Mouse (Mus musculus): ENCODE measurements around the gene Fancc. TPM values are rescaled to one million over a fixed set of nuclear protein-coding genes. Genes with fewer than 3 reads are reported as not detected.

The Fancc gene
- polyA plus RNA-seq, 1 experiment, result 18.4 TPM

GRCm38 (mm10) chr13:63330236-63330860 is 166.7 kb downstream of the Fancc start:
- WGBS, result 23% methylated on average over 9 of the region's 9 CpGs
- 0 out of 2 replicates have a peak overlapping the region, but pooled peaks have one; percentile 46 for H3K27ac ChIP-seq (ENCODE audit: insufficient read depth, low read length)
- no peak overlapping the region for H3K4me3 ChIP-seq (replicated peaks; ENCODE audit: insufficient read depth, low read depth, low read length)
- TF ChIP-seq POLR2A (IDR thresholded peaks at IDR 0.05; ENCODE audit: borderline replicate concordance, insufficient read depth, low read length), result no peak
- no peak for TF ChIP-seq CTCF (IDR thresholded peaks at IDR 0.05; ENCODE audit: borderline replicate concordance, insufficient read depth, low read depth, low read length)
- no peak for DNase-seq
- H3K4me1 ChIP-seq (ENCODE audit: control insufficient read depth, insufficient read depth, low read length), result 0 out of 2 replicates have a peak, but pooled peaks cover 3% of the 10 kb centered on the region
- H3K27me3 ChIP-seq (ENCODE audit: control insufficient read depth, insufficient read depth, low read length), result no peaks in the 10 kb centered on the region

GRCm38 (mm10) chr13:63326015-63326414 is 171.1 kb downstream of the Fancc start:
- Histone ChIP-seq H3K27ac (ENCODE audit: insufficient read depth, low read length) (no peak overlapping the region), H3K27me3 (ENCODE audit: control insufficient read depth, insufficient read depth, low read length) (no peaks in the 10 kb centered on the region), H3K4me1 (ENCODE audit: control insufficient read depth, insufficient read depth, low read length) (0 out of 2 replicates have a peak, but pooled peaks cover 3% of the 10 kb centered on the region), H3K4me3 (replicated peaks; ENCODE audit: insufficient read depth, low read depth, low read length) (no peak overlapping the region)
- TF ChIP-seq POLR2A (IDR thresholded peaks at IDR 0.05; ENCODE audit: borderline replicate concordance, insufficient read depth, low read length) (no peak), CTCF (IDR thresholded peaks at IDR 0.05; ENCODE audit: borderline replicate concordance, insufficient read depth, low read depth, low read length) (no peak)
- WGBS, result 77% methylated on average over 2 of the region's 2 CpGs
- no peak for DNase-seq

- TF ChIP-seq CTCF (IDR thresholded peaks at IDR 0.05; ENCODE audit: borderline replicate concordance, insufficient read depth, low read depth, low read length) (no peak), POLR2A (IDR thresholded peaks at IDR 0.05; ENCODE audit: borderline replicate concordance, insufficient read depth, low read length) (no peak)
- no peak for DNase-seq
- peak overlapping the region; percentile 34; the same call in 1 of the 2 replicates for H3K27ac ChIP-seq (ENCODE audit: insufficient read depth, low read length)
- no peaks in the 10 kb centered on the region for H3K4me1 ChIP-seq (ENCODE audit: control insufficient read depth, insufficient read depth, low read length)
- 77% methylated on average over 10 of the region's 10 CpGs for WGBS
- no peak overlapping the region for H3K4me3 ChIP-seq (replicated peaks; ENCODE audit: insufficient read depth, low read depth, low read length)
- H3K27me3 ChIP-seq (ENCODE audit: control insufficient read depth, insufficient read depth, low read length), result no peaks in the 10 kb centered on the region
These were observed 171.9 kb downstream of the Fancc start for GRCm38 (mm10) chr13:63324978-63325848.

GRCm38 (mm10) chr13:63324311-63324710 is 172.8 kb downstream of the Fancc start:
- 78% methylated on average over 3 of the region's 3 CpGs for WGBS
- no peak for TF ChIP-seq POLR2A (IDR thresholded peaks at IDR 0.05; ENCODE audit: borderline replicate concordance, insufficient read depth, low read length)
- TF ChIP-seq CTCF (IDR thresholded peaks at IDR 0.05; ENCODE audit: borderline replicate concordance, insufficient read depth, low read depth, low read length), result no peak
- no peaks in the 10 kb centered on the region for H3K4me1 ChIP-seq (ENCODE audit: control insufficient read depth, insufficient read depth, low read length)
- no peak overlapping the region for H3K4me3 ChIP-seq (replicated peaks; ENCODE audit: insufficient read depth, low read depth, low read length)
- no peaks in the 10 kb centered on the region for H3K27me3 ChIP-seq (ENCODE audit: control insufficient read depth, insufficient read depth, low read length)
- no peak overlapping the region for H3K27ac ChIP-seq (ENCODE audit: insufficient read depth, low read length)
- DNase-seq, result no peak

- 52% methylated on average over 9 of the region's 9 CpGs for WGBS
These were observed 173.6 kb downstream of the Fancc start for GRCm38 (mm10) chr13:63323286-63324075.

GRCm38 (mm10) chr13:63322756-63323155 is 174.3 kb downstream of the Fancc start:
- TF ChIP-seq CTCF (IDR thresholded peaks at IDR 0.05; ENCODE audit: borderline replicate concordance, insufficient read depth, low read depth, low read length) (no peak), POLR2A (IDR thresholded peaks at IDR 0.05; ENCODE audit: borderline replicate concordance, insufficient read depth, low read length) (no peak)
- no peaks in the 10 kb centered on the region for H3K27me3 ChIP-seq (ENCODE audit: control insufficient read depth, insufficient read depth, low read length)
- H3K27ac ChIP-seq (ENCODE audit: insufficient read depth, low read length), result 0 out of 2 replicates have a peak overlapping the region, but pooled peaks have one; percentile 31
- no peak overlapping the region for H3K4me3 ChIP-seq (replicated peaks; ENCODE audit: insufficient read depth, low read depth, low read length)
- H3K4me1 ChIP-seq (ENCODE audit: control insufficient read depth, insufficient read depth, low read length), result peaks cover 5% of the 10 kb centered on the region
- no peak for DNase-seq
- 82% methylated on average over 6 of the region's 6 CpGs for WGBS

More at GRCm38 (mm10) chr13:63323286-63324075, 173.6 kb downstream of the Fancc start:
- Histone ChIP-seq H3K27me3 (ENCODE audit: control insufficient read depth, insufficient read depth, low read length) (no peaks in the 10 kb centered on the region), H3K4me1 (ENCODE audit: control insufficient read depth, insufficient read depth, low read length) (no peaks in the 10 kb centered on the region; the same call in 1 of the 2 replicates), H3K4me3 (replicated peaks; ENCODE audit: insufficient read depth, low read depth, low read length) (no peak overlapping the region), H3K27ac (ENCODE audit: insufficient read depth, low read length) (peak overlapping the region; percentile 46; the same call in 1 of the 2 replicates)
- TF ChIP-seq POLR2A (IDR thresholded peaks at IDR 0.05; ENCODE audit: borderline replicate concordance, insufficient read depth, low read length) (no peak), CTCF (IDR thresholded peaks at IDR 0.05; ENCODE audit: borderline replicate concordance, insufficient read depth, low read depth, low read length) (no peak)
- DNase-seq, result no peak

GRCm38 (mm10) chr13:63321689-63322088 is 175.4 kb downstream of the Fancc start:
- H3K27me3 ChIP-seq (ENCODE audit: control insufficient read depth, insufficient read depth, low read length), result no peaks in the 10 kb centered on the region
- no peak overlapping the region for H3K27ac ChIP-seq (ENCODE audit: insufficient read depth, low read length)
- H3K4me3 ChIP-seq (replicated peaks; ENCODE audit: insufficient read depth, low read depth, low read length), result no peak overlapping the region
- WGBS, result 79% methylated on average over 5 of the region's 5 CpGs
- DNase-seq, result no peak
- TF ChIP-seq CTCF (IDR thresholded peaks at IDR 0.05; ENCODE audit: borderline replicate concordance, insufficient read depth, low read depth, low read length) (no peak), POLR2A (IDR thresholded peaks at IDR 0.05; ENCODE audit: borderline replicate concordance, insufficient read depth, low read length) (no peak)
- peaks cover 14% of the 10 kb centered on the region for H3K4me1 ChIP-seq (ENCODE audit: control insufficient read depth, insufficient read depth, low read length)
